Mouse (Mus musculus) liver, embryonic 14.5 days (tissue): ENCODE data around the gene Tbc1d10b. TPM values are rescaled to one million over a fixed set of nuclear protein-coding genes. Genes with fewer than 3 reads are reported as not detected.

ENCODE experiments used
- ATAC-seq: fragments of 200-750 bp; cut with Nextera tagmentation; 2 replicates; pipeline ENCODE4 v1.8.0; 2017; ENCODE audit warnings: moderate number of reproducible peaks, mild to moderate bottlenecking, moderate library complexity; ENCODE audit not compliant: insufficient read depth
- DNase-seq, 3 experiments: peaks; one replicate each; pipeline ENCODE4 v3.0.0-alpha.2; 2012 to 2013; ENCODE audit warnings: low read depth in 3 of 3, low spot score in 3 of 3
- H3K27ac ChIP-seq: fragments of 300-500 bp; sonication (generic); 2 replicates; pipeline ENCODE4 v1.5.1; 2014; ENCODE audit warnings: moderate library complexity, mild to moderate bottlenecking, control low read depth, inconsistent platforms
- H3K27me3 ChIP-seq: fragments of 300-500 bp; sonication (generic); 2 replicates; pipeline ENCODE4 v1.6.1; 2014; ENCODE audit warnings: mild to moderate bottlenecking, low read length, moderate library complexity; ENCODE audit not compliant: control insufficient read depth, insufficient read depth
- H3K36me3 ChIP-seq: fragments of 300-500 bp; sonication (generic); replicated peaks from 2 replicates; pipeline ENCODE4 v1.6.1; 2014; ENCODE audit warnings: low read depth; ENCODE audit not compliant: control insufficient read depth, insufficient read depth
- H3K4me1 ChIP-seq, 2 experiments: fragments of 200-500 bp in 1 of 2; fragments of 300-500 bp in 1 of 2; sonication (generic) in 1 of 2; replicated peaks; 2 replicates each; pipeline ENCODE4 v1.6.1; 2012 to 2014; ENCODE audit warnings: antibody characterized with exemption in 1 of 2, inconsistent platforms in 1 of 2, low read length in 1 of 2; ENCODE audit not compliant: control insufficient read depth in 2 of 2, insufficient read depth in 2 of 2
- H3K4me2 ChIP-seq: fragments of 300-500 bp; sonication (generic); 2 replicates; pipeline ENCODE4 v1.6.1; 2014; ENCODE audit warnings: low read depth, mild to moderate bottlenecking, control low read depth, moderate library complexity
- H3K4me3 ChIP-seq, 2 experiments: fragments of 200-500 bp in 1 of 2; fragments of 300-500 bp in 1 of 2; sonication (generic) in 1 of 2; 2 replicates each; pipeline ENCODE4 v1.5.1; 2012 to 2014; ENCODE audit warnings: low read depth in 2 of 2, low read length in 2 of 2, mild to moderate bottlenecking in 2 of 2, control low read depth in 1 of 2, inconsistent platforms in 1 of 2, moderate library complexity in 1 of 2; ENCODE audit not compliant: insufficient read depth in 1 of 2
- H3K9ac ChIP-seq: fragments of 300-500 bp; sonication (generic); replicated peaks from 2 replicates; pipeline ENCODE4 v1.6.1; 2014; ENCODE audit warnings: mild to moderate bottlenecking, control low read depth, moderate library complexity
- H3K9me3 ChIP-seq: fragments of 300-500 bp; sonication (generic); 2 replicates; pipeline ENCODE4 v1.6.1; 2016; ENCODE audit warnings: low read length, mixed read lengths; ENCODE audit not compliant: control insufficient read depth
- CTCF ChIP-seq: IDR thresholded peaks from 2 replicates; pipeline ENCODE4 v1.5.1; 2016; ENCODE audit warnings: antibody characterized with exemption, low read depth, control low read depth
- EP300 ChIP-seq: IDR thresholded peaks from 2 replicates; pipeline ENCODE4 v1.6.1; 2016; ENCODE audit warnings: antibody characterized with exemption, low read depth
- WGBS: fragments of 180-500 bp; shearing (Covaris S2); extraction: QIAGEN DNeasy Blood & Tissue Kit; methylation state at CpG from one replicate; pipeline ENCODE4 v1.1.7; 2014; ENCODE audit not compliant: insufficient replicate concordance; 5-methylcytosine and 5-hydroxymethylcytosine counted together
- polyA plus RNA-seq, 2 experiments: library from polyadenylated mRNA; depleted of rRNA in 1 of 2; stranded (reverse) in 1 of 2; unstranded in 1 of 2; fragments of >200 nt; fragmentation: Nextera tagmentation in 1 of 2; extraction: Ambion mirVana in 1 of 2; gene quantifications; 2 replicates each; pipeline versions ENCODE4 v1.2.1 to v1.2.3; 2012 to 2014

The Tbc1d10b gene
- polyA plus RNA-seq, 2 experiments, result 10.9 to 15.5 TPM

DNA sequence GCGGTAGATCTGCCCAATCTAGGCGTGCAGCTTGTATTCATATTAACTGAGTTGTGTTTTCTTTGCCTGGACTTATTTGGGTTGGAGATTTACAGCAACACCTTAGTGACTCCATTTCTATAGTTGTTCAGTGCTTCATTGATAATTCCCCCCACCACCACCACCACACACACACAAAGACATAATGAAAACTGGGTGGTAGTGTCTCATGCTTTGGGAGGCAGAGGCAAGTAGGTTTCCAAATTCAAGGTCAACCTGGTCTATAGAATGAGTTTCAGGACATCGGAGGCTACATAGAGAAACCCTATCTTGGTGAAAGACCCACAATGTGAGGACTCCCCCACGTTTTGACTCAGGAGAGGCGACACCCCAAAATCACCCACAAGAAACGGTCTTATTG lies 16.3 kb upstream of the Tbc1d10b start:
- Histone ChIP-seq H3K4me2 (no peak overlapping the region; the same call in 1 of the 2 replicates), H3K27ac (peak overlapping the region; percentile 98)
- WGBS, result 83% methylated on average over 6 of the region's 6 CpGs

DNA sequence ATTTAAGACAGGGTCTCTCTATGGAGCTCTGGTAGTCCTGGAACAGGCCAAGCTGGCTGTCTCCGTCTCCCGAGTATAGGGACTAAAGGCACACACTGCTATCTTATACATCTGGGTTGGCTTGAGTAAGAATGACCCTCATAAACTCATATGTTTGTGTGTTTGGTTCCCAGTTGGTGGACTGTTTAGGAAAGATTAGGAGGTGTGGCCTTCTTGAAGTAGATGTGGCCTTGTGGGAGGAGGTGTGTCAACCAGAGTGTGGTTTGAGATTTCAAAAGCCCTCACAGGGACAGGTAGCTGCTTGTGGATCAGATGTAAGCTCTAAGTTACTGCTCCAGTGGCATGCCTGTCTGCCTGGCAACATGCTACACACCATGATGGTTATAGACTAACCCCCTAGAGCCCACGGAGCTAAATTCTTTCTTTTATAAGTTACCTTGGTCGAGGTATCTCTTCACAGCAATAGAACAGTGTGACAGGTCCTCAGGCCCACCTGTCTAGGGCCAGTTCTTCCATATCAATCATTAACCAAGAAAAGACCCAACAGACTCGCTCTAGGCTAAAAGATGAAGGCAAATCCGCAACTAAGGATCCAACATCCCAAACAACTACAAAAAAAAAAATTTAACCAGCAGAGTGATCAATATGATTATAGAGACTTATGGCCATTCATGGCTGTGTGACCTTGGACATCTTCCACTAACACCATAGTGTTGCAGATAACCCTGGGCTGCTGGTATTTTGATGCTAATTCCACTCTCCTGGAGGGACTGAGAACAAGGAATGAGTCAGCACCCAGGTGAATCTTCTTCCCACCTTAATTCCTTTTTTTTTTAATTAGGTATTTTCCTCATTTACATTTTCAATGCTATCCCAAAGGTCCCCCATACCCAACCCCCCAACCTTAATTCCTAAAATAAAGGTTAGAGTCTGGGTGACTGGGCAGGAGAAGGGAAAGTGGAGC lies 15.5 kb upstream of the Tbc1d10b start:
- H3K27me3 ChIP-seq, result no peaks in the 10 kb centered on the region
- 62% methylated on average over 6 of the region's 6 CpGs for WGBS
- no peaks in the 10 kb centered on the region for H3K9me3 ChIP-seq
- TF ChIP-seq EP300, result peak; percentile 71
- TF ChIP-seq CTCF, result no peak
- no peak overlapping the region for H3K9ac ChIP-seq
- peak in 1 of 3 experiments; percentile 68 for DNase-seq
- H3K4me1 ChIP-seq, result peaks cover 57 to 60% of the 10 kb centered on the region in 2 experiments
- H3K4me2 ChIP-seq, result peak overlapping the region; percentile 34
- H3K27ac ChIP-seq, result peak overlapping the region; percentile 98
- no peaks in the 10 kb centered on the region for H3K36me3 ChIP-seq
- H3K4me3 ChIP-seq, result no peak overlapping the region
- peak; percentile 68 for ATAC-seq

More for the DNA sequence above, 16.3 kb upstream of the Tbc1d10b start:
- TF ChIP-seq CTCF (no peak), EP300 (no peak)
- DNase-seq (no peak), ATAC-seq (no peak)
- H3K27me3 ChIP-seq, result no peaks in the 10 kb centered on the region
- H3K4me3 ChIP-seq, result no peak overlapping the region
- peaks cover 53 to 54% of the 10 kb centered on the region in 2 experiments for H3K4me1 ChIP-seq
- H3K36me3 ChIP-seq, result no peaks in the 10 kb centered on the region
- no peak overlapping the region for H3K9ac ChIP-seq
- H3K9me3 ChIP-seq, result no peaks in the 10 kb centered on the region

DNA sequence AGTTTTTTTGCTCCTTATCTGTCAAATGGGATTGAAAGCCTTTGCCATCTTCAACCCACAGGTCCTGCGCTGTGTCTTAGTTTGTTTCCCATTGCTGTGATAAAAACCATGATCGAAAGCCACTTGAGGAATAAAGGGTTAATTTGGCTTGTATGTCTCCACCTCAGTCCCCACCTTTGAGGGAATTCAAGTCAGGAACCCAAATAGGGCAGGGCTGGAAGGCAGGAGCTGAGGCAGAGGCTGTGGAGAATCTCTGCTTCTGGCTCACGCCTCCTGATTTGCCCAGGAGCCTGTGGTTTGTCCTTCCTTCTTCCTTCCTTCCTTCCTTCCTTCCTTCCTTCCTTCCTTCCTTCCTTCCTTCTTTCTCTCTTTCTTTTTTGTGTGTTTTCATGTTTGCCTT lies 14.8 kb upstream of the Tbc1d10b start:
- H3K4me1 ChIP-seq, result peaks cover 62 to 66% of the 10 kb centered on the region in 2 experiments

DNA sequence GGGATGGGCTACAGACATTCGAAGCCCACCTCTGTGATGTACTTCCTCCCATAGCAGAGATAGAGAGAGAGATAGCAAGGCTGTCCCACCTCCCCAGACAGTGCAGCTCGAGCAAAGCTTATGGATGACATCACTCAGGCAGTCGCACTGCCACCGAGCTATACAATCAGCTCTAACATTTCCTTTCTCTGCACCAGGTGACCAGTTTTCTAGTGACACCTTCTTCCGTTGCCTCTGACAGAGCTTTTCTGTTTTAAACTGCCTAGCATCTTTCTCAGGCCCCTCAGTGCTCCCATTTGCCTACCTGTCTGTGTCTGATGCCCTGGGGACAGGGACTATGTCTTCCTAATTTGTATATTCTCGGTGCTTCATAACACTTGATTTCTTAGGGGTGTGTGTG lies 12.2 kb upstream of the Tbc1d10b start:
- H3K4me1 ChIP-seq, result peaks cover 53 to 60% of the 10 kb centered on the region in 2 experiments
- no peaks in the 10 kb centered on the region for H3K9me3 ChIP-seq
- H3K36me3 ChIP-seq, result no peaks in the 10 kb centered on the region
- TF ChIP-seq CTCF (no peak), EP300 (no peak)
- H3K9ac ChIP-seq, result no peak overlapping the region
- no peak overlapping the region for H3K4me2 ChIP-seq
- H3K27me3 ChIP-seq, result no peaks in the 10 kb centered on the region
- WGBS, result 55% methylated on average over 6 of the region's 6 CpGs
- no peak overlapping the region for H3K4me3 ChIP-seq
- DNase-seq, result no peak
- no peak for ATAC-seq
- no peak overlapping the region for H3K27ac ChIP-seq

More for the DNA sequence above, 14.8 kb upstream of the Tbc1d10b start:
- Histone ChIP-seq H3K9ac (0 out of 2 replicates have a peak overlapping the region, but pooled peaks have one; percentile 18), H3K36me3 (no peaks in the 10 kb centered on the region), H3K4me2 (peak overlapping the region; percentile 34; the same call in 1 of the 2 replicates), H3K9me3 (no peaks in the 10 kb centered on the region), H3K4me3 (no peak overlapping the region), H3K27ac (peak overlapping the region; percentile 98), H3K27me3 (no peaks in the 10 kb centered on the region)
- 90% methylated on average over 3 of the region's 3 CpGs for WGBS
- ATAC-seq, result no peak
- no peak for DNase-seq
- TF ChIP-seq EP300 (no peak), CTCF (no peak)

DNA sequence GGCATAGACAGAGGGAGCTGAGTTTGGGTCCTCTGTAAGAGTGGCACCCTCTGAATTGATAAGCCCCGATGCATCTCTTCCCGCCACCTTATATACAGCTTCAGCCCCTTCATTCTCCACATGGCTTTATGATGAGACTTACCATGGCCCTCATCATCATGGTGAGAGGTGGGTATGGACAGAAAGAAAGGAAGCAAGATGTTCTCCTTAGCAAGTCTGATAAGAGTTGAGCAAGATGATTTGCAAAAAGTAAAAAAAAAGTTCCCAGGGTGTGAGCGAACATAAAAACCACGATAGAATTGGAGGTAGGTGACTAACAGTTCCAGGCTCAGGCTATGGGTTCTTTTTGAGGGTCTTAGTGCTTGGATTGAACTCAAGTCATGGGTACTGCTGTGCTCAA lies 10.4 kb upstream of the Tbc1d10b start:
- DNase-seq (peak in 1 of 3 experiments; percentile 56), ATAC-seq (peak; percentile 55)
- H3K9me3 ChIP-seq, result no peaks in the 10 kb centered on the region
- no peak for TF ChIP-seq CTCF
- peak; percentile 76 for TF ChIP-seq EP300
- 13% methylated on average over 4 of the region's 4 CpGs for WGBS
- H3K27me3 ChIP-seq, result no peaks in the 10 kb centered on the region
- no peaks in the 10 kb centered on the region for H3K36me3 ChIP-seq
- peak overlapping the region; percentile 49 for H3K4me2 ChIP-seq
- peaks cover 35 to 47% of the 10 kb centered on the region in 2 experiments for H3K4me1 ChIP-seq
- H3K27ac ChIP-seq, result peak overlapping the region; percentile 91
- H3K9ac ChIP-seq, result peak overlapping the region; percentile 61
- H3K4me3 ChIP-seq, result peak overlapping the region; percentile 1 to 12; a peak in 1 of 4 replicates
